Mouse (Mus musculus) central nervous system, embryonic 18 days (tissue): ENCODE data around the gene Nucb1. TPM values are rescaled to one million over a fixed set of nuclear protein-coding genes. Genes with fewer than 3 reads are reported as not detected.

Source experiments
- polyA plus RNA-seq: library from polyadenylated mRNA; depleted of rRNA; stranded (reverse); fragments of >200 nt; gene quantifications from 2 replicates; pipeline ENCODE4 v1.2.3, GENCODE M21; 2012; rRNA removed

The Nucb1 gene
- 99.6 and 103 TPM in 2 replicates for polyA plus RNA-seq

DNA sequence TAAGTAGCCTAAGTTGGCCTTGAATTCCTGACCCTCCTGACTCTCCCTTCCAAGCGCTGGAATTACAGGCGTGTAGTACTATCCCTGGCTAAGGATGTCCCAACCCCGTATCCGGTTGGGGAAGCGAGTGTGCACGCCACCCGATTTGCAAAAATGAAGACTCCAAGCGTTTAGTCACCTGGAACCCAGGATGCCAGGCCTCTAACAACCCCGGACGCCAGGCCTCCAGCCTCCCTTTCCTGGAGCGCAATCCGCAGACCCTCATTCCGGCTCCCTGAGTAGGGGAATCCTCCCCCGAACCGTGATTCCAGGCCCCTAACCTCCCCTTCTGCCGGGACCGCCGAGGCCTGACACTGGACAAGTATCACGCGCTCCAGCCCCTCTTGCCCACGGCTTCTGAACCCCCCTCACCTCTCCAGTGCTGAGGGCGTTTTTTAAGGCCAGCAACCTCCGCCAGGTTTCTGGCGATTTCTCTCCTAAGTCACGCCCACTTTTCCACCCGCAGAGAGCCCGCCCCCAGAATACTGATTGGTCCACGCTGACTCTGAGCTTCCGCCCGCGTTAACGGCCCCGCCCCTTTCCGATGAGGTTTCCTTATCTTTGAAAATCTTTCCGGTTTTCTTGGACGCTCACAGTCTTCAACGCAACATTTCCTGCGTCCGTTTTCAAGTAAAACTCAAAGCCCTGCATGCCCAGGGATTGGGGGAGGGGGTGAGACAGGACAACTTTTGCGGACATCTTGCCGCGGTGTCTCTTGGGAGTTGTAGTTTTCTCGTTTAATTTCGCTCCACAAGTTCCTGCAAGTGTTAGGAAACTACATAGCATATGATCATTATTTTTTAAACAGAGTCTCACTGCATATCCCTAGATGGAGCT lies at the start of gene Nucb1:
Gene Nucb1, minus strand, starts transcription at position 495 of the 876 bp plus-strand sequence.

DNA sequence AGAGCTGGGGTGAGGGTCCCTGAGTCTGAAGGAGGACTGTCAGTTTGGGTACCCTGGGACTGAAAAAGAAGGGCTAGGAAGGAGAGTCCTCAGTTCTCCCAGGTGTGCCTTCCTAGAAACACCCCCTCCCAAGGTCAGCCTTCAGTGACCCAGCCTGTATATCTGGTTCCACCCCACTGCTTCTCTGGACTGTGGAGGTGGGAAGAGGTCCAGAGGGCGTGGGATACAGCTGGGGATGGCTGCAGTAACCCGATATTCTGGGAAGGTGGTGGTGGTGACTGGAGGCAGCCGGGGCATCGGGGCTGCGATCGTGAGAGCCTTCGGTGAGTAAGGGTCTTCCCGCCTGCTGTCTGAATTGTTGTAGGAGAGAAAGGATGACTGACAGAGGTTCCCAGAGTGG lies 44.5 kb upstream of the Nucb1 start, which contains the start of gene Hsd17b14:
Gene Hsd17b14, plus strand, starts transcription at position 150 of the 400 bp plus-strand sequence.

DNA sequence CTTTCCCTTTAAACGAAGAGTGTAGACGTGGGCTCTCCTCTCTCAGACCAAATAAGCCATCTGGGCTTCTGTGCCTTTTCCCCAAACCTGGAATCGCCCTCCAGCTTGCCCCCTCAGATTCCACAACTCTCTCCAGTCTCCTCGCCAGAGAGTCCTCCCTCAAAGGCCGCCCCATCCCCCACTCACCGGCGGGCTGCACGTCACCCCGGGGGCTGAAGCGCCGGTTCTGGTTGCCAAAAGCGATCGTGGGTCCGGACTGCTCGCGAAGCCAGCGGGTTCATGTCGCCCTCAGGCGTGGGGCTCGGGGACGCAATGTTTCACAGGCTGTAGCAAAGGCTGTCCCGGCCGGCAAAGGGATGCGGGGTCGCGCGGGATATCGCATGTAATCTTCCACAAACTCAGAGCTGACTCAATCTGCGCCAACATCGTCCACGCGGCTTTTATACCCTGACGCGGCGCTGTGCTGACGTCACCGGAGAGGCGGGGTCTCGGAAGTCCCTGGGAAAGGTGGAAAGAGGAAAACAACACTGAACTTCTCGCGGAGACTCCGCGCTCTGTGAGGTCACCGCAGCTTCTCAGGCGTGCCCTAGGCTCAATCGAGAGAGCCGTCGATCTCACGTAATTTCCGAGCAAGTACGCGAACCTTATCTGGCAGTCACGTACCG lies 15.7 kb upstream of the Nucb1 start, which contains the start of the genes Ppp1r15a and Plekha4:
Gene Ppp1r15a, minus strand, starts transcription at position 460 of the 665 bp plus-strand sequence.
Gene Plekha4, plus strand, starts transcription at position 522 of the 665 bp plus-strand sequence.

DNA sequence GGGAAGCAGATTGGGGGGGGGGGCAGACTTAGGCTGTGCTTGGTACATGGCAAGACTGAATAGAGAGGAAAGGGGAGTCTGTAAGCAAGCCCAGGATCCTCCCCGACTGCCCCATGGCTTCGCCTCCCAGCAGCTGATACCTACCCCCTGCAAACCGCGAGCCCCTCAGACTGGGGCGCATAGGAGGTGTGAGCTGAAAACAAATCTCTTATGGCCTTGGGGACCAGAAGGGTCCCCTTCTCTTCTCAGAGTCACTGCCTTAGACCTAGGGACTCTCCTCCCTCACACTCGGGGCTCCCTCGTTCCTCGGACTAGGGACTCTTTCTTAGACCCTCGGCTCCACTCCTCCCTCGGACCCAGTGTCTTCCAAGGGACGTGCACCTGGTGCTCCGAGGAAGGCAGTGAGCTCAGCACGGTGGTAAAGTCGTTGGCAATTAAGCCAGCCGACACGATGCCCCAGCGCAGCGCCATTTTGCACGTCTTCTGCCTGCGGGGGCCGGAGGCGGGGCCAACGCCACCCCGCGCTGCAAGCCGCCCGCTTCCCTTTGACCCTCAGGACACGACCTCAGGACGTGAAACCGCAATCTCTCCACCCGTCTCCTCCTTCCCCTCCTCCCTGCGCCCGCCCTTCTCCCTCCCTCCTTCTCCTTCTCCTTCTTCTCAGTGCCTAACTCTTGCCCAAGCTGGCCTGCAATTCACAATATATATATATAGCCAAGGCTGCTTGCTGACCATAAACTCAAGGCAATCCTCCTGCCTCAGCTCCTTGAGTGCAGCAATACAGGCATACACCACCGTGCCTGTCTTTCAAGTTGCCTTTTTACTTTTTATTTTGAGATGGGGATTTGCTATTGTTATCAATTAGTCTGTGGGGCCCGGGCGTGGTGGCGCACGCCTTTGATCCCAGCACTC lies 21.7 kb downstream of the Nucb1 start, which contains the start of gene Dhdh:
Gene Dhdh, minus strand, starts transcription at position 513 of the 912 bp plus-strand sequence.

DNA sequence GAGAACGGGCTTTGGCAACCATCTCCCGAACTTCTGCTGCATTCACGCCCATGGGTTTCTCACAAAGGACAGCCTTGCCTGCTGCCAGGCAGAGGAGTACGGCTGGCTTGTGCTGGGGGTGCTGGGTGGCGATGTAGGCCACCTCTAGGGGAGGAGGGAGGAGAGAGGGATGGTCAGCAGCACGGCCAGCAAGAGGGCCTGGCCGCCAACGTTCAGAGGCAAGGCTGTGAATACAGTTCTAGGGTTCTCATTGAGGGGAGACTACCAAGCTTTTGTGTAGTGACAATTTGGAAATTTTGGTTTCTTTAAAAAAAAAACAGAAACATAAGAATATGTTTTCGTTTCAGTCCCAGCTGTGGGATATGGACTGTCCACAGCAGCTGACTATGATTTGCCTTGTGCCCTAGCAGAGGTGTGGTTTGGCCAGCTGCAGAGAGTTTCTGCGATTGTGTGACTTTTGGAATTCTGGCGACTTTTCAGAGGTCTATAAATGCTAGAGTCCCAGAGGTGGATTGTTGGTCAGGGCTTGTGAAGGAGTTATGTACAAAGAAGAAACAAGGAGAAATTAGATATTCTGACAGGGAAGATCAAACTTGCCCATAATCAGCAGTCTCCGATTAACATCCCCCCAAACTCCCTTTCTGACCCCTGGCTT lies 23.3 kb downstream of the Nucb1 start, which contains the start of gene Gm45808:
Gene Gm45808, minus strand, starts transcription at position 51 of the 655 bp plus-strand sequence.

DNA sequence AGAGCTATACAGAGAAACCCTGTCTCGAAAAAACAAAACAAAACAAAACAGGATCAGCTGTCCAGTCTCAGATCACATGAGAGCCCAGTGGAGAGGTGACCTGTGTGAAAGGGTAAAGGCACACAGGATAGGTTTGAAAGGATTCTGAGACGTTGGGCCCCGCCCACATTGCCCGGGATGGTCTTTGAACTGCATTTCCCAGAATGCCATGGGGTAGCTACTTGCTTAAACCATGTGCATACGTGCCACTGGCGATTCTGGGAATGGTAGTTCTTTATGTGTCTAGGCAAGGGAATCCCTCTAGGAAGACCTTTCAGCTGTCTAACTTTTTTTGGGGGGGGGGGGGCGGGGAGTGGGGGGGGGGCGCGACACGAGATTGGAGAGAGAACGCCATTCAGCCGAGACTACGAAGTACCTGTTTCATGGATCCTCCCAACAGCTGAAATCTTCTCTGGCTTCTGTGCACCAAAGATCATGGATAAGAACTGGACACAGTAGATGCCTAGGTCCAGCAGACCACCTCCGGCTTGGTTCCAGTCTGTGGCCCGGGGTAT lies 28.8 kb downstream of the Nucb1 start, which contains the start of gene Tulp2:
Gene Tulp2, plus strand, starts transcription at position 504 of the 554 bp plus-strand sequence.

DNA sequence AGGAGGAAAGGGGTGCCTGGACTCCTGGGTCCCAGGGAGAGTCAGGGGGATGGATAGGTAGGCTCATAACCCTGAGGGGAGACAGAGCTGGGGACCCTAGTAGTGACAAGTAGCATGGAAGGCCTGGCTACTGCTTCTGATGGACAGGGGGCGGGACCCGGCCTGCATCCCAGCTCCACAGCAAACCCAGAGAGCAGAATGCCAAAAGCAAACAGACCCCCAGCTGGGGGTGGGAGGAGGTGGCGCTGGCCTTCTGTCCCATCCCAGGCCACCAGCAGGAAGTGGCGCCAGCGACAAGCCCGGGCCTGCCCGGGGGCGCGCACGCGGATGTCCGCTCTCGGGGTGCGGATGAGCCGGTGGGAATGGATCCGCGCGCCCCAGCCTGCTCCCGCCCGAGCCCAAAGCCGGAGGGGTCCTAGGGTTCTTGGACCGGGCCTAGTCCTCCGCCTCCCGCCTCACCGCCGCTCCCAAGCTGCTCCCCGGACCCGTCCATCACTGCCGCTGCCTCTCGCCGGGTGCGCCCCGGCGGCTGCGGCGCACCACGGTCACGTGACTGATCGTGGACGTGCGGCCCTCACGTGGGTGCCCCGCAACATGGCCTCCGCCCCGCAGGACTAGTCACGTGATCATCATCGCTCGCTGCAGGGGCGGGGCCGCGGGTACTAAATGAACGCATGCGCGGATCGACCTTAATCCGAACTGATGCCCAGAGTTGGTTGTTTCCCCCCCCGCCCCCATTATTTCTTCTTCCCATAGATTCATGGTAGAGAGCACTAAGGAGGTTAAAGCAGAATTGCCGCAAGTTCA lies 43.7 kb downstream of the Nucb1 start, which contains the start of gene Bax:
Gene Bax, minus strand, starts transcription at position 616 of the 807 bp plus-strand sequence.

DNA sequence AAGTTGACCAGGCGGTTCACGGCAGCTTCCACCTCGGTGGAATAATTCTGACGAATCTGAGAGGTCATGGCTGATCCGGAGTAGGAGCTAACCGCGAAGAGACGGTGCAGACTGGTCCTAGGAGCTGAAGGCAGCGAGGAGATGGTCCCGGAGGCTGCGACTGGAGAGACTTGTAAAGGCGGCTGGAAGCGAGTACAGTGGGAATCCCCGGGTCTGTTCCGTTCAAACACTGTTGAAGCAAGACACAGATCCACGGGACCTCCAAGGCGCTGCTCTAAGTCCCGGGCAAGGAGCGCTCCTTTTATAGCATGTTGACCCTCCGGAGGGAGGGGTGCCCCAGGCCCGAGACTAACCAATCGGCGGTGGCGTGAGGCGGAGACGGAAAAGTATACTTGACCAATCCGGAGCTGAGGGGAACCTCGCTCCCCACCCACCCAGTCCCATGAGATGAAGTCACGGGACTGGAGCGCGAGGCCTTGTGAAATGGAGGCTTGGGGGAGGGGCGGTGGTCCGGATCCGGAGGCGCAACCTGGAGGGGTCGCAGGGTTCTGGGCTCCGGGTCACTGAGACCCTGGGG lies 50.6 kb downstream of the Nucb1 start, which contains the start of gene Ftl1:
Gene Ftl1, minus strand, starts transcription at position 321 of the 577 bp plus-strand sequence.

Other genes with a start within 250 kb of the Nucb1 start
- 0.03 and 0.12 TPM in 2 replicates for gene Slc6a21, start 232.9 kb downstream of the Nucb1 start, polyA plus RNA-seq
- 23.4 and 26.7 TPM in 2 replicates for gene Trpm4, start 176.6 kb downstream of the Nucb1 start, polyA plus RNA-seq
- gene Hrc, start 175.1 kb downstream of the Nucb1 start, polyA plus RNA-seq = 0.35 and 2.8 TPM in 2 replicates
- gene Ppfia3, start 143.4 kb downstream of the Nucb1 start, polyA plus RNA-seq = 60.6 and 63.5 TPM in 2 replicates
- gene Lin7b, start 139.8 kb downstream of the Nucb1 start, polyA plus RNA-seq = 59.8 and 63.1 TPM in 2 replicates
- gene Snrnp70, start 114.7 kb downstream of the Nucb1 start, polyA plus RNA-seq = 619 and 668 TPM in 2 replicates
- 0.03 TPM in 1 of 2 replicates, not detected in the other for gene Kcna7, start 104.8 kb downstream of the Nucb1 start, polyA plus RNA-seq
- gene Ntf5, start 96.7 kb downstream of the Nucb1 start, polyA plus RNA-seq = 0.06 and 0.13 TPM in 2 replicates
- 0.31 and 0.66 TPM in 2 replicates for gene Lhb, start 89.6 kb downstream of the Nucb1 start, polyA plus RNA-seq
- 23.7 and 24.0 TPM in 2 replicates for gene Gys1, start 75.6 kb downstream of the Nucb1 start, polyA plus RNA-seq
- gene Ruvbl2, start 72.3 kb downstream of the Nucb1 start, polyA plus RNA-seq = 114 and 117 TPM in 2 replicates
- 1,600 and 1,742 TPM in 2 replicates for gene Ftl1, start 50.5 kb downstream of the Nucb1 start, polyA plus RNA-seq
- gene Bax, start 43.5 kb downstream of the Nucb1 start, polyA plus RNA-seq = 176 and 188 TPM in 2 replicates
- 0.22 and 0.32 TPM in 2 replicates for gene Tulp2, start 28.5 kb downstream of the Nucb1 start, polyA plus RNA-seq
- 0.17 TPM in 1 of 2 replicates, not detected in the other for gene Gm45808, start 23.6 kb downstream of the Nucb1 start, polyA plus RNA-seq
- gene Dhdh, start 21.6 kb downstream of the Nucb1 start, polyA plus RNA-seq = 3.0 and 3.2 TPM in 2 replicates
- 13.4 and 14.0 TPM in 2 replicates for gene Ppp1r15a, start 15.9 kb upstream of the Nucb1 start, polyA plus RNA-seq
- gene Plekha4, start 15.9 kb upstream of the Nucb1 start, polyA plus RNA-seq = 2.4 and 6.4 TPM in 2 replicates
- gene Hsd17b14, start 44.5 kb upstream of the Nucb1 start, polyA plus RNA-seq = 0.10 and 0.53 TPM in 2 replicates
- gene Bcat2, start 59.7 kb upstream of the Nucb1 start, polyA plus RNA-seq = 36.4 and 37.4 TPM in 2 replicates
- gene Fgf21, start 105.1 kb upstream of the Nucb1 start, polyA plus RNA-seq = not detected in 2 replicates
- gene Fut1, start 106.9 kb upstream of the Nucb1 start, polyA plus RNA-seq = 0.04 and 0.21 TPM in 2 replicates
- gene Izumo1, start 111.4 kb upstream of the Nucb1 start, polyA plus RNA-seq = 0.10 and 0.19 TPM in 2 replicates
- 15.5 and 16.0 TPM in 2 replicates for gene Rasip1, start 117.1 kb upstream of the Nucb1 start, polyA plus RNA-seq
- gene Mamstr, start 129.6 kb upstream of the Nucb1 start, polyA plus RNA-seq = 2.7 and 4.2 TPM in 2 replicates
- gene Fut2, start 156.0 kb upstream of the Nucb1 start, polyA plus RNA-seq = 0.06 and 0.07 TPM in 2 replicates
- gene Ntn5, start 173.6 kb upstream of the Nucb1 start, polyA plus RNA-seq = 0.48 and 0.64 TPM in 2 replicates
- 0.43 and 0.63 TPM in 2 replicates for gene Sec1, start 184.0 kb upstream of the Nucb1 start, polyA plus RNA-seq
- 162 and 178 TPM in 2 replicates for gene Car11, start 189.4 kb upstream of the Nucb1 start, polyA plus RNA-seq
- 12.3 and 12.4 TPM in 2 replicates for gene Dbp, start 194.7 kb upstream of the Nucb1 start, polyA plus RNA-seq
- gene Rpl18, start 205.1 kb upstream of the Nucb1 start, polyA plus RNA-seq = 517 and 597 TPM in 2 replicates
- 24.6 and 26.1 TPM in 2 replicates for gene Sphk2, start 207.6 kb upstream of the Nucb1 start, polyA plus RNA-seq
- 0.25 and 0.30 TPM in 2 replicates for gene Fam83e, start 210.8 kb upstream of the Nucb1 start, polyA plus RNA-seq
- not detected in 2 replicates for gene Spaca4, start 215.4 kb upstream of the Nucb1 start, polyA plus RNA-seq